ENCODE assay signal across 23 mouse cellular contexts in genomic region chr19:40518706-40519105, GRCm38 (mm10).
"Had no signal": no experiment of that assay in that cellular context is flagged by ENCODE, and none has a peak within 500 bp of the region (broad histone marks: within the 10 kb centered on the region; RNA-seq: fewer than 3 reads in every experiment).

No protein-coding gene starts in this region.

- DNase-seq: gastrocnemius, adult 2 months; gastrocnemius, postnatal 10 days; gastrocnemius, postnatal 25 days; heart, adult 2 months; heart, postnatal 10 days; kidney, adult 11 months; kidney, adult 2 months; kidney, adult 9 months; kidney, postnatal 14 days; kidney, postnatal 36 days; layer of hippocampus, adult 9-11 months; layer of hippocampus, postnatal 36 days; left cerebral cortex, postnatal 4 days had no signal

- H3K27ac ChIP-seq: gastrocnemius, adult 2 months; heart, adult 2 months; hindbrain, embryonic 13.5 days; hindbrain, embryonic 15.5 days; hindbrain, postnatal 0 days; kidney, embryonic 15.5 days; limb, embryonic 13.5 days; limb, embryonic 15.5 days; liver, embryonic 12.5 days; liver, embryonic 14.5 days had no signal

- H3K4me3 ChIP-seq: gastrocnemius, adult 2 months; heart, adult 2 months; heart, embryonic 12.5 days; hindbrain, embryonic 13.5 days; hindbrain, embryonic 15.5 days; kidney, embryonic 15.5 days; limb, embryonic 13.5 days; limb, embryonic 15.5 days; liver, embryonic 12.5 days had no signal

- H3K36me3 ChIP-seq: heart, embryonic 12.5 days; hindbrain, embryonic 13.5 days; hindbrain, embryonic 15.5 days; kidney, embryonic 15.5 days; limb, embryonic 13.5 days; limb, embryonic 15.5 days; liver, embryonic 12.5 days had no signal

- H3K9ac ChIP-seq: heart, embryonic 12.5 days; hindbrain, embryonic 13.5 days; hindbrain, embryonic 15.5 days; kidney, embryonic 15.5 days; limb, embryonic 13.5 days; limb, embryonic 15.5 days; liver, embryonic 12.5 days; liver, embryonic 14.5 days had no signal

- H3K9me3 ChIP-seq: heart, embryonic 12.5 days; hindbrain, embryonic 13.5 days; hindbrain, embryonic 15.5 days; kidney, embryonic 15.5 days; limb, embryonic 13.5 days; limb, embryonic 15.5 days; liver, embryonic 12.5 days had no signal

- ATAC-seq: hindbrain, postnatal 0 days; intestine, embryonic 16.5 days; liver, embryonic 12.5 days had no signal

- H3K4me1 ChIP-seq: hindbrain, embryonic 15.5 days; kidney, embryonic 15.5 days; limb, embryonic 13.5 days had no signal

- H3K27me3 ChIP-seq: heart, embryonic 12.5 days; hindbrain, embryonic 13.5 days; hindbrain, embryonic 15.5 days; kidney, embryonic 15.5 days; limb, embryonic 13.5 days; limb, embryonic 15.5 days; liver, embryonic 12.5 days had no signal

- H3K4me2 ChIP-seq: heart, embryonic 12.5 days; hindbrain, embryonic 13.5 days; hindbrain, embryonic 15.5 days; kidney, embryonic 15.5 days; limb, embryonic 13.5 days; limb, embryonic 15.5 days; liver, embryonic 12.5 days had no signal
